Mouse (Mus musculus) MEL (cell line): ENCODE data around the gene Afap1l2. TPM values are rescaled to one million over a fixed set of nuclear protein-coding genes. Genes with fewer than 3 reads are reported as not detected.

Source experiments
- DNase-seq: peaks from one replicate; pipeline ENCODE4 v3.0.0; 2011; ENCODE audit warnings: low read depth, low spot score
- H3K27ac ChIP-seq: 2 replicates; pipeline ENCODE4 v1.5.1; 2012; ENCODE audit warnings: low read depth, mild to moderate bottlenecking, control low read depth, low read length, moderate library complexity; ENCODE audit not compliant: control insufficient read depth
- H3K27me3 ChIP-seq, 2 experiments: fragments of 150-350 bp in 1 of 2; sonication (generic) in 1 of 2; 2 replicates each; pipeline ENCODE4 v1.6.1; 2012; ENCODE audit warnings: low read length in 2 of 2, mild to moderate bottlenecking in 2 of 2, improper control_type of control experiment in 1 of 2, moderate library complexity in 1 of 2; ENCODE audit not compliant: insufficient read depth in 2 of 2, control insufficient read depth in 1 of 2
- H3K36me3 ChIP-seq, 2 experiments: 2 replicates each; pipeline ENCODE4 v1.6.1; 2012 to 2014; ENCODE audit warnings: low read length in 2 of 2, improper control_type of control experiment in 1 of 2, inconsistent platforms in 1 of 2, mild to moderate bottlenecking in 1 of 2; ENCODE audit not compliant: insufficient read depth in 2 of 2, control insufficient read depth in 1 of 2
- H3K4me1 ChIP-seq, 2 experiments: fragments of 150-350 bp in 1 of 2; sonication (generic) in 1 of 2; 2 replicates each; pipeline ENCODE4 v1.6.1; 2012; ENCODE audit warnings: low read length in 2 of 2, improper control_type of control experiment in 1 of 2, mild to moderate bottlenecking in 1 of 2; ENCODE audit not compliant: insufficient read depth in 2 of 2, control insufficient read depth in 1 of 2
- H3K4me3 ChIP-seq, 2 experiments: fragments of 150-350 bp in 1 of 2; sonication (generic) in 1 of 2; 2 replicates each; pipeline ENCODE4 v1.5.1; 2012; ENCODE audit warnings: low read depth in 2 of 2, low read length in 2 of 2, mild to moderate bottlenecking in 2 of 2, moderate library complexity in 2 of 2, control low read depth in 1 of 2, improper control_type of control experiment in 1 of 2; ENCODE audit not compliant: control insufficient read depth in 1 of 2, insufficient read depth in 1 of 2
- H3K79me2 ChIP-seq: 2 replicates; pipeline ENCODE4 v1.6.1; 2012; ENCODE audit warnings: mild to moderate bottlenecking, low read length, moderate library complexity; ENCODE audit not compliant: control insufficient read depth, poor library complexity, insufficient read depth
- H3K9ac ChIP-seq: 2 replicates; pipeline ENCODE4 v1.6.1; 2012; ENCODE audit warnings: low read depth, mild to moderate bottlenecking, control low read depth, low read length, moderate library complexity; ENCODE audit not compliant: control insufficient read depth, poor library complexity, severe bottlenecking
- H3K9me3 ChIP-seq: fragments of 150-350 bp; sonication (generic); replicated peaks from 2 replicates; pipeline ENCODE4 v1.6.1; 2012; ENCODE audit warnings: mild to moderate bottlenecking, low read length, improper control_type of control experiment, moderate library complexity; ENCODE audit not compliant: insufficient read depth
- CHD2 ChIP-seq: IDR thresholded peaks from 2 replicates; pipeline ENCODE4 v1.6.1; 2011; ENCODE audit warnings: low read length, improper control_type of control experiment
- CTCF ChIP-seq, 3 experiments: IDR thresholded peaks in 2 of 3; conservative IDR thresholded peaks in 1 of 3; 2 replicates each; pipeline ENCODE4 v1.5.1; 2011 to 2012; ENCODE audit warnings: low read length in 3 of 3, low read depth in 2 of 3, mild to moderate bottlenecking in 2 of 3, improper control_type of control experiment in 1 of 3, inconsistent platforms in 1 of 3, mixed read lengths in 1 of 3, moderate library complexity in 1 of 3; ENCODE audit not compliant: control insufficient read depth in 1 of 3, insufficient read depth in 1 of 3, poor library complexity in 1 of 3, severe bottlenecking in 1 of 3
- EP300 ChIP-seq, 2 experiments: IDR thresholded peaks; 2 replicates each; pipeline ENCODE4 v1.6.1; 2011; ENCODE audit warnings: improper control_type of control experiment in 2 of 2, low read length in 2 of 2, low read depth in 1 of 2, mild to moderate bottlenecking in 1 of 2
- GABPA ChIP-seq: IDR thresholded peaks from 2 replicates; pipeline ENCODE4 v1.6.1; 2012; ENCODE audit warnings: low read depth, mild to moderate bottlenecking, inconsistent platforms, low read length, improper control_type of control experiment, moderate library complexity
- JUND ChIP-seq: IDR thresholded peaks from 2 replicates; pipeline ENCODE4 v1.6.1; 2011; ENCODE audit warnings: low read depth, mild to moderate bottlenecking, improper control_type of control experiment, low read length
- MEF2A ChIP-seq: IDR thresholded peaks from 2 replicates; pipeline ENCODE4 v1.6.1; 2014; ENCODE audit warnings: low read depth, mild to moderate bottlenecking, inconsistent platforms, low read length, improper control_type of control experiment; ENCODE audit not compliant: poor library complexity, insufficient replicate concordance, severe bottlenecking; ENCODE audit errors: extremely low read depth
- MXI1 ChIP-seq: IDR thresholded peaks from 2 replicates; pipeline ENCODE4 v1.6.1; 2011; ENCODE audit warnings: mild to moderate bottlenecking, low read depth, low read length, improper control_type of control experiment
- MYB ChIP-seq: IDR thresholded peaks from 2 replicates; pipeline ENCODE4 v1.6.1; 2011; ENCODE audit warnings: mild to moderate bottlenecking, low read depth, low read length, improper control_type of control experiment
- NRF1 ChIP-seq: IDR thresholded peaks from 2 replicates; pipeline ENCODE4 v1.6.1; 2014; ENCODE audit warnings: low read depth, mild to moderate bottlenecking, inconsistent platforms, low read length, improper control_type of control experiment, moderate library complexity; ENCODE audit not compliant: poor library complexity, insufficient read depth, severe bottlenecking
- POLR2A ChIP-seq, 2 experiments: IDR thresholded peaks; 2 replicates each; pipeline ENCODE4 v1.6.1; 2011 to 2012; ENCODE audit warnings: low read length in 2 of 2, mild to moderate bottlenecking in 2 of 2, control low read depth in 1 of 2, improper control_type of control experiment in 1 of 2, low read depth in 1 of 2, moderate library complexity in 1 of 2; ENCODE audit not compliant: control insufficient read depth in 1 of 2, insufficient read depth in 1 of 2, poor library complexity in 1 of 2
- RAD21 ChIP-seq: IDR thresholded peaks from 2 replicates; pipeline ENCODE4 v1.6.1; 2011; ENCODE audit warnings: mild to moderate bottlenecking, low read depth, low read length, improper control_type of control experiment
- SMC3 ChIP-seq: IDR thresholded peaks from 2 replicates; pipeline ENCODE4 v1.6.1; 2011; ENCODE audit warnings: low read depth, low read length, improper control_type of control experiment
- TBP ChIP-seq: IDR thresholded peaks from 2 replicates; pipeline ENCODE4 v1.8.0; 2011; ENCODE audit warnings: low read depth, low read length, improper control_type of control experiment
- TCF12 ChIP-seq: IDR thresholded peaks from 2 replicates; pipeline ENCODE4 v1.6.1; 2014; ENCODE audit warnings: low read depth, mild to moderate bottlenecking, inconsistent platforms, low read length, improper control_type of control experiment, moderate library complexity
- USF1 ChIP-seq: IDR thresholded peaks from 2 replicates; pipeline ENCODE4 v1.6.1; 2014; ENCODE audit warnings: low read depth, mild to moderate bottlenecking, inconsistent platforms, low read length, improper control_type of control experiment, moderate library complexity
- ZKSCAN1 ChIP-seq: IDR thresholded peaks from 2 replicates; pipeline ENCODE4 v1.6.1; 2012; ENCODE audit warnings: low read depth, mild to moderate bottlenecking, inconsistent platforms, low read length, improper control_type of control experiment, moderate library complexity
- ZMIZ1 ChIP-seq: IDR thresholded peaks from 2 replicates; pipeline ENCODE4 v1.6.1; 2012; ENCODE audit warnings: low read depth, mild to moderate bottlenecking, inconsistent platforms, low read length, improper control_type of control experiment, moderate library complexity
- polyA plus RNA-seq, 2 experiments: library from polyadenylated mRNA; stranded (reverse) in 1 of 2; unstranded in 1 of 2; fragments of >175 nt in 1 of 2; fragments of >200 nt in 1 of 2; gene quantifications; 2 replicates each; pipeline versions ENCODE4 v1.2.1 to v1.2.4; 2012; ENCODE audit warnings: low replicate concordance in 2 of 2, low read depth in 1 of 2; ENCODE audit not compliant: insufficient read length in 2 of 2, insufficient read depth in 1 of 2, missing spikeins in 1 of 2
- total RNA-seq: library from RNA; depleted of rRNA; stranded (reverse); fragments of 300-350 nt; gene quantifications from 2 replicates; pipeline ENCODE4 v1.2.3, GENCODE M21; 2012

Afap1l2 gene
- total and polyA plus RNA-seq, 3 experiments, result not detected

GRCm38 (mm10) chr19:56929392-56929791 is 78.6 kb downstream of the Afap1l2 start:
- no peaks in the 10 kb centered on the region for H3K4me1 ChIP-seq
- H3K36me3 ChIP-seq, result no peaks in the 10 kb centered on the region
- no peak overlapping the region for H3K4me3 ChIP-seq
- H3K9me3 ChIP-seq, result no peaks in the 10 kb centered on the region
- no peak overlapping the region for H3K27ac ChIP-seq
- H3K9ac ChIP-seq, result no peak overlapping the region
- no peak for DNase-seq
- TF ChIP-seq ZMIZ1 (no peak), MXI1 (no peak), SMC3 (no peak), ZKSCAN1 (no peak), NRF1 (no peak), EP300 (IDR thresholded peaks at IDR 0.05; ENCODE audit: low read depth in 1 of 2, low read length in 2 of 2) (no peak), TCF12 (no peak), GABPA (no peak), TBP (no peak), RAD21 (no peak), CHD2 (no peak), MYB (no peak)
- TF ChIP-seq, all 39 proteins: peak for 0
- H3K79me2 ChIP-seq, result no peaks in the 10 kb centered on the region
- no peaks in the 10 kb centered on the region for H3K27me3 ChIP-seq

DNA sequence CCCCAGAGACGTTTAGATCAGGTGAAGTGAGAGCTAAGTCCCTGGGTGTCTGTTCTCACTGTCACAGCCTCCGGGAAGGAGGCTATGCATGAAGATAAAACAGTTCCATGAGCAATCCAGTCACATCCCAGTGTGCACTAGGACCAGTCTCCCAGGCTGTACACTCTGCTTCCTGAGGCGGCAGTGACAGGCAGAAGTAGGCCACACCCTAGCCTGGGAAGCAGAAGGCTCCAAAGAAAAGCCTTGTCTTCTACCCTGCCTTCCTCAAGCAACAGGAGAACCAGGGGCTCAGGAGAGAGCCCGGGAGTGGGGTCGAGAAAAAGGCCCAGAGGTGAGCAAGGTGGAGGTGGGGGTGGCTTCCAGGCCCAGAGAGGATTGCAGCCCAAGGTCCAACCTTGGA is 86.3 kb downstream of the Afap1l2 start:
- H3K27ac ChIP-seq, result no peak overlapping the region
- no peaks in the 10 kb centered on the region for H3K4me1 ChIP-seq
- no peaks in the 10 kb centered on the region for H3K27me3 ChIP-seq
- no peaks in the 10 kb centered on the region for H3K79me2 ChIP-seq
- H3K9me3 ChIP-seq, result no peaks in the 10 kb centered on the region
- no peak overlapping the region for H3K9ac ChIP-seq
- no peak for DNase-seq
- TF ChIP-seq MEF2A (no peak), CTCF (IDR thresholded peaks at IDR 0.05 in 2 of 3, conservative IDR thresholded peaks at IDR 0.05 in 1 of 3; ENCODE audit: control insufficient read depth in 1 of 3, insufficient read depth in 1 of 3, low read depth in 2 of 3, low read length in 3 of 3, poor library complexity in 1 of 3, severe bottlenecking in 1 of 3) (no peak), MYB (no peak), USF1 (no peak), POLR2A (IDR thresholded peaks at IDR 0.05; ENCODE audit: control insufficient read depth in 1 of 2, insufficient read depth in 1 of 2, low read depth in 1 of 2, low read length in 2 of 2, poor library complexity in 1 of 2) (no peak), JUND (no peak), RAD21 (no peak), ZMIZ1 (no peak)
- no peaks in the 10 kb centered on the region for H3K36me3 ChIP-seq
- H3K4me3 ChIP-seq, result no peak overlapping the region
